Mouse (Mus musculus) 416B (cell line): ENCODE measurements at regions not wholly inside any gene's neighbourhood (a gene's known extent, or its start where the extent isn't known, plus 50 kb on each side); places are given as distances from the start of the nearest gene placed in this dataset.

Experiments used
- DNase-seq: peaks from one replicate; pipeline ENCODE4 v3.0.0; 2011; ENCODE audit warnings: low read depth

DNA sequence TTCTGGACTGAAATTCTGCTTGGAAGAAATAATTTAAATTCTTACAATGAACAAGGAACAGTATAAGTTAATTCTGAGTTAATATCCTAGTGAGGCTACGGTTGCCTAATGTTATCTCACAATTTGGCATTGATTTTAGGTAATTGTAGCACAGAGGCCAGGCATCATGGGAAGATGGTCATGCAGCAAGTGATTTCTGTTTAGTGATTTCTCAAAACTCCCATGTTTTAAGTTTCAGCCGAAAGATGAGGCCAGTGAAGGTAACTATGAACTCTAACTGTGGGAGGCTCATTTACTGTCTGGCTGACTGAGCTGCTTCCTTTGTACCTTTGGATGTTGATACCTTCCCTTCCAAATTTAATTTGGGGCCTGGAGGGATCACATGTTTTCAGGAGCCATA, 65.6 kb upstream of the Cwc22 start:
- no peak for DNase-seq

DNA sequence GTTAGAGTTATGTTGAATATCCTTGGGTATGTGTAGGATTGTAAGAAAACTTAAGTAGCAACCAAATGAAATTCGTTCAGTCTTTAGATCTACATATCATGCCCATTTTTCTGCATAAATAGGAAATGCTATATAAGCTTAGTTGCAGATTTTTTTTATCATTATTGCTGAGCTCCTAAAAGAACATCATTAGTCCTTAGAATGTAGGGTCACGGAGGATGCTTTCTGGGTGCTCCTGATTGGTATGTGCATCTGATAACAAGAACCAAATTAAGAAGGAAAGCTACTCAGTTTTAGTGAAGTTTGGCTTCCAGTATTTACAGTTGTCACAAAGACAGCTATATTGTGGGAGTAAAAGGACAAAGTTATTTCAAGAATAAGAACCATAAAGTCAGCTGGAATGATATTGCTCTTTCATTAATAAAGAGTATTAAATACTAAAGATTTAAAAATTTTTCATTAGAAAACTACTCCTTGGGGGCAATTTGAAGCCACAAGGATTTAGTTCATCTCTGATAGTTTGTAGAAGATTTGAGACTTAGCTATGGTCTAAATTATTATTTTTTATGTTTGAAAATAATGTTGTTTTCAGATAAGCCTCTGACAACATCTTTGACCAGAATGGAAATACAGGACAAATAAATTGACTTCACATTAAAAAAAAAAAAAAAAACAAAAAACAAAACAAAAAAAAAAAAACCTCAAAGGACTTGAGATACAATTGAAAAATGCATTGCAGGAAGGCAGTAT, 65.1 kb upstream of the Cwc22 start:
- DNase-seq = no peak

DNA sequence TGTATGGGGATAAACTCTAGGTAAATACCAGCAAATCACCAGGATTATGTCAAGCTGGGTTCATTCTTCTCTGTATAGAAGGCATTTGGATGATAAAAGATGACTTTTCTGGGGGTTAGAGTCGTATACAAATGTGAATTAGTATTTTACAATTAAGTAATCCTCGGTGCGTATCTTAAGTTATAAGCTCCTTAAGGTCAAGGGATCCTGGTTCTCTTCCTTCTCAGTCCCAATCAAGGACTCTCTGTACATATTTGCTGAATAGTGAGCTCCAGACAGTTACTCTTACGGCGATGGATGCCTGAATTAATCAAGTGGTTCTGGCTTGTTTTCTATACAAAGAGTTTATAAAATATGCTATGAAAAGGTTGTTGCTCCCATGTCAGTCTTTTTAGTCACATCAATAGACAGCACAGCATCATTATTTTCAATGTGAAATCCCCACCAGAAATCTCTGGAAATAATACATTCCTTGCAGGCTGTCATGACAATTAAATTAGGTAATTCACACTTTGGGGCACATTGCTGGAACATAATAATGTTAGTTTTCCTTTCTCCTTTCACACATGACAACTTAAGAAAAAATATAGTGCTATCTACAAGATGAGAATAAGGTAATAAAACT, 64.0 kb upstream of the Cwc22 start:
- DNase-seq = no peak

DNA sequence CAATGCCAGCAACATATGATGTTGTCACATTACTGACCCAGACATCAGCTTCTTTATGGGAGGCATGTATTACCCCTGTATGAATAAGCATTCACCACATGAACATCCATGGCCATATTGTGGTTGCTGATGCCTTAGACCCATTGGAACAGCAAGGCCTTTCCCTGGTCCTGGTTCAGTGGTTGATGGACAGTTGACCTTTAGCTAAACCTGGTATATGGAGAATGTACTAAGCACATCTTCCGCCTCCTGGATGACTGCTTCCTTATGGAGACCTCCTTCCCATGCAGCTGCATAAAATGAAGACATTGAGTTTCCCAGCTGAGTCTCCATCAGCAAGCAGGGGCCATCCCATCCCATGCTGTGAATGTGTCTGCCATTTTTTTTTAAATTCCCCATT, 61.9 kb upstream of the Cwc22 start:
- no peak for DNase-seq

DNA sequence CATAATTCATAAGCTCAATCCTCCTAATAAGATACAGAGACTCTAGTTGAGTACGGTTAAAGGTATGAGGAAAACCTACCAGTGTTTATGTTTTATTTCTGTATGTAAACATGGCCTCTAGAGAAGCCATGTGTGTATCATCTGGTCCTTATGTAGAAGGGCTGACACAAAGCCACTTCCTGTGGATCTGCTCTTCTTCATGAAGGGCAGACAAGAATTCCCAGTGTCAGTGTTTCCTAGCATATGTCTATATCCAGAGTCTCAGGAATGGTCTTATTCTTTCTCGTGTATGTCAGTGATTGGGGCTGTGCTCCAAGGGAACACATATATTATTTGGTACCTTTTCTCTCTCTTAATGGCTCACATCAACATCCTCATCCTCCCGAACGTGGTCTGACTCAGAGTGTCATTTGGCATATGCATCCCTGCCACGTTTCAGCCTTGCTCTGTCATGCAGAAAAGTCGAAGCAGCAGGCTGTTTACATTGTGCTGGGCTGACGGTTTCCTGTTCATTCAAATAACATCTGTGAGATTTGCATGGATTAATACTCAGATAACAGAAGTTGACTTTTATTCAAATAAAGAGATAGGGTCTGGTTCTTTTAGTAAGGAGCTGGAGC, 59.3 kb upstream of the Cwc22 start:
- DNase-seq = no peak

GRCm38 (mm10) chr2:78004426-78004825, 58.3 kb upstream of the Cwc22 start:
- no peak for DNase-seq
